Mouse (Mus musculus) midbrain, embryonic 15.5 days (tissue): ENCODE results near the gene Nadk. TPM values are rescaled to one million over a fixed set of nuclear protein-coding genes. Genes with fewer than 3 reads are reported as not detected.
A peak's percentile ranks its signal among the peaks of the same experiment; 100 is the strongest.

Source experiments
- ATAC-seq: fragments of 200-750 bp; cut with Nextera tagmentation; replicated peaks from 2 replicates; pipeline ENCODE4 v1.8.0; 2017; ENCODE audit warnings: moderate TSS enrichment
- H3K27ac ChIP-seq: fragments of 300-500 bp; sonication (generic); 2 replicates; pipeline ENCODE4 v1.5.1; 2015; ENCODE audit warnings: mild to moderate bottlenecking, inconsistent platforms
- H3K27me3 ChIP-seq: fragments of 300-500 bp; sonication (generic); replicated peaks from 2 replicates; pipeline ENCODE4 v1.6.1; 2015; ENCODE audit warnings: inconsistent platforms
- H3K36me3 ChIP-seq: fragments of 300-500 bp; sonication (generic); replicated peaks from 2 replicates; pipeline ENCODE4 v1.6.1; 2015; ENCODE audit warnings: inconsistent platforms
- H3K4me1 ChIP-seq: fragments of 300-500 bp; sonication (generic); 2 replicates; pipeline ENCODE4 v1.6.1; 2015; ENCODE audit warnings: inconsistent platforms
- H3K4me2 ChIP-seq: fragments of 300-500 bp; sonication (generic); 2 replicates; pipeline ENCODE4 v1.6.1; 2015; ENCODE audit warnings: inconsistent platforms, mild to moderate bottlenecking, moderate library complexity
- H3K4me3 ChIP-seq: fragments of 300-500 bp; sonication (generic); 2 replicates; pipeline ENCODE4 v1.5.1; 2015; ENCODE audit warnings: mild to moderate bottlenecking, inconsistent platforms
- H3K9ac ChIP-seq: fragments of 300-500 bp; sonication (generic); 2 replicates; pipeline ENCODE4 v1.6.1; 2015; ENCODE audit warnings: mild to moderate bottlenecking, inconsistent platforms
- H3K9me3 ChIP-seq: fragments of 300-500 bp; sonication (generic); 2 replicates; pipeline ENCODE4 v1.6.1; 2016; ENCODE audit warnings: inconsistent platforms
- WGBS: fragments of 180-500 bp; shearing (Covaris S2); methylation state at CpG from one replicate; pipeline ENCODE4 v1.1.7; 2015; ENCODE audit warnings: mixed read lengths; 5-methylcytosine and 5-hydroxymethylcytosine counted together
- polyA plus RNA-seq: library from polyadenylated mRNA; unstranded; fragments of >200 nt; fragmentation: Nextera tagmentation; extraction: Ambion mirVana; gene quantifications from 2 replicates; pipeline ENCODE4 v1.2.1, GENCODE M21; 2015

Nadk gene
- polyA plus RNA-seq: 82.9 and 88.7 TPM in 2 replicates

DNA sequence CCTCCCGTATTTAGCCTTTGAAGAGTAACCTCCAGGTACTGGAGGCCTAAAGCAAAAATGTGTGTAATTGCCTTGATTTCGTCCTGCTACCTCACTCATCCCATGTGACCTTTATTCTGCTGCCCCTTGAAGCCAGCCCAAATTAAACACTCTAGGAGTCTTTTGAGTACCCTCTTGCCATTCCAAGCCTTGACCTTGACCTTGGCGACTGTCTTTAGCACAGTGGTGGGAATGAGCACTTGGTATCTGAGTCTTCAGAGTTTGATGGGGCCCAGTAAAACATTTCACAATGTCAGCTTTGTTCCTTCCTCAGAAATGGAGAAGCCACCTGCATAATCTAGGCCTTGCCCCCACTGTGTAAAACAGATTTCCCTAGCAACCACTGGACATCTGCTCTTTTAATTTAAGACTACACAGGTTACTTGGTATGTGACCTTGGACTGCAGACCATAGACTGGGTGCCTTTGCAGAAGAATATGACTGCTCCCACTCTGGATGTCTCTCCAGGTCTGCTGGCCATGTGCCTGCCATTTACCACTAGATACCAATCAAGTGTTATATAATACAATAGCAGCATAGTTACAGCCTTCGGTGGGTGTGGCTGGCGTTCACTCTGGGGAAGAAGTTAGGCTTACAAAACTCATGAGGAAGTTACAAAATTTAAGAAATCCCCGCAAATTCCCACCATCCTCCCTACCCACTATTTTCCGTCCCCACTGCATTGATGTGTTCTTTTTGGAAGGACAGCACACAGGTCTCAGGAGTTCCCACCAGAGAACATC is at the start of gene Nadk:
Gene Nadk (plus strand): TSS at position 718 of the 782 bp plus-strand sequence.
- Histone ChIP-seq H3K27me3 (no peaks in the 10 kb centered on the region), H3K4me2 (peak within 1 kb of the TSS; percentile 83), H3K9ac (peak within 1 kb of the TSS; percentile 64; the same call in 1 of the 2 replicates), H3K4me3 (peak within 1 kb of the TSS; percentile 73), H3K27ac (peak within 1 kb of the TSS; percentile 89), H3K4me1 (peaks cover 29% of the 10 kb centered on the region), H3K36me3 (peaks cover 29% of the 10 kb centered on the region), H3K9me3 (no peaks in the 10 kb centered on the region)
- ATAC-seq: no peak
- WGBS: 77% methylated on average over 7 of the region's 7 CpGs

DNA sequence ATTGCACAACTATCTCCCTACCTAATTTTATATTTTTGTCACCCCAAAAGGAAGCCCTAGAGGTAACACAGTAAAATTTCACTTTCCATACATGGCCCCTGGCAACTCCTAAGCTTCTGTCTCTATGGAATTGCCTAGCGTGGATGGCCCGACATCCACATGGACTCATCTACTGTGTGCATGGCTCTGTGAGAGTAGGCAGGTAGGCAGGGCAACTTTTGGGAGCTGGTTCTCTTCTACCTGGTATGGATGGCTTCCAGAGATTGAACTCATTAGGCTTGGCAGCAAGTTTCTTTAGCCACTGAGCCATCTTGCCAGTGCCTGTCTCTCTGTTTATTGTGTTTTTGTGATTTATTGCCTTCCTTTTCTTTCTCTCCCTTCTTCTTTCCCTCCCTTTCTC is 47.4 kb upstream of the Nadk start:
- Histone ChIP-seq H3K27me3 (no peaks in the 10 kb centered on the region), H3K9me3 (no peaks in the 10 kb centered on the region), H3K27ac (no peak overlapping the region), H3K4me3 (no peak overlapping the region), H3K4me2 (no peak overlapping the region), H3K9ac (no peak overlapping the region), H3K36me3 (no peaks in the 10 kb centered on the region), H3K4me1 (peaks cover 17% of the 10 kb centered on the region)
- WGBS: 83% methylated on average over 2 of the region's 2 CpGs
- ATAC-seq: no peak

DNA sequence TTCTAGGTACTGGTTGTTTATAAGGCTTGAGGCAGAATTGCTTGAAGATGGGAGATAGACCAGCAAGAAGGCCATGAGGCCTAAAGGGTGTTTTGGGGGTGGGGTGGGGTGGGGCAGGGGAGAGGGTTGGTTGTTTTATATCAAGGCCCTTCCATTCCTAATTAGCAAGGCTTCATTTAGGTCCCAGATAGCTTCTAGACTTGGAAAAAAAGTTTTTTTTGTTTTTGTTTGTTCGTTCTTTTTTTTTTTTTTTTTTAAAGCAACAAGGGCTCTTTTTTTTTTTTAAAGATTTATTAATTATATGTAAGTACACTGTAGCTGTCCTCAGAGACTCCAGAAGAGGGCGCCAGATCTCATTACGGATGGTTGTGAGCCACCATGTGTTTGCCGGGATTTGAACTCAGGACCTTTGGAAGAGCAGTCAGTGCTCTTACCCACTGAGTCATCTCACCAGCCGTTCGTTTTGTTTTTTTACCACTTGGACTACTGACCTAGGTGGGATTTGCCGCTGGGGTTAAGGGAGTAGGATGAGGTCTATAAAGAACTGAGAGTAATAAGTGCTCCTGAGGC is 44.1 kb upstream of the Nadk start:
- Histone ChIP-seq H3K27me3 (no peaks in the 10 kb centered on the region), H3K4me1 (peaks cover 4% of the 10 kb centered on the region; the same call in 1 of the 2 replicates), H3K36me3 (no peaks in the 10 kb centered on the region; the same call in 1 of the 2 replicates), H3K27ac (no peak overlapping the region), H3K4me3 (no peak overlapping the region), H3K9ac (no peak overlapping the region), H3K4me2 (no peak overlapping the region), H3K9me3 (no peaks in the 10 kb centered on the region)
- ATAC-seq: no peak
- WGBS: 87% methylated on average over 7 of the region's 7 CpGs

DNA sequence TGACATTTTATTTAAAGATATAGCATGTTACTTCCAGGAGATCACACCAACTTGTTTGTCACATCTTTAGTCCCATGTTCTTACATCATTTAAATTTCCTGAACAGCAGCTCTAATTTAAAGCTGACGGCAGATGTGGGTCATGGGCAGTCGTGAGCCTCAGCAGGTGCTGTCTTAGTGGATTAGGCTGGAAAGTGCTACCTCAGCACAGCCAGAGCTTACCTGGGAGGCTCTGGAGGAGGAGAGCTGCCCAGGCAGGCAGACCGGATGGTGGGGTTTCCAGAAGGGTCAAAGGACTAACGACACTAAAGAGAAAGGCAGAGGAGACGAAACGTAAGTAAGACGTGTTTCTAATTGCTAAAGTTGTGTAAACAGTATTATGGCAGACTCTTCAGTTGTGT is 39.9 kb upstream of the Nadk start:
- Histone ChIP-seq H3K4me3 (no peak overlapping the region), H3K27ac (no peak overlapping the region), H3K4me1 (no peaks in the 10 kb centered on the region), H3K27me3 (no peaks in the 10 kb centered on the region), H3K36me3 (no peaks in the 10 kb centered on the region; the same call in 1 of the 2 replicates), H3K4me2 (no peak overlapping the region), H3K9ac (no peak overlapping the region), H3K9me3 (no peaks in the 10 kb centered on the region)
- WGBS: 76% methylated on average over 7 of the region's 7 CpGs
- no peak for ATAC-seq

DNA sequence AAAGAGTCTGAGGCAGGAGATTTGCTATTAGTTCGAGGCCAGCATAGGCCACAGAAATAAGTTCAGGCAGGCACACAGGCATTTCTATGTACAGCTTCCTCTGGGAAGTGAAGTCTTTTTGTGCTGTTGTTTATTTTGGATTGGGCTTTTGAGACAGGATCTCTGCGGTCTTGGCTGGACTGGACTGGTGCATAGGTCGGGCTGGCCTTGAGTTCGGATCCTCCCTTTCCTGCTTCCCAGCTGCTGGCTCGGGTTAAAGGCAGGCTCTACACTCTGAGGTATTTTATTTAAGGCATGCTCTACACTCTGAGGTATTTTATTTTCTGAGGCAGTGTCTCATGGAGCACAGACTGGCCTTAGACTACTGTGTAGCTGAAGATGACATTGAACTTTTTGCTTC is 36.4 kb upstream of the Nadk start:
- no peak overlapping the region for H3K4me2 ChIP-seq
- H3K27ac ChIP-seq: no peak overlapping the region
- no peaks in the 10 kb centered on the region for H3K4me1 ChIP-seq
- 89% methylated on average over 5 of the region's 5 CpGs for WGBS
- H3K4me3 ChIP-seq: no peak overlapping the region
- ATAC-seq: no peak
- H3K36me3 ChIP-seq: peaks cover 13% of the 10 kb centered on the region; the same call in 1 of the 2 replicates
- no peaks in the 10 kb centered on the region for H3K9me3 ChIP-seq
- no peak overlapping the region for H3K9ac ChIP-seq
- no peaks in the 10 kb centered on the region for H3K27me3 ChIP-seq

DNA sequence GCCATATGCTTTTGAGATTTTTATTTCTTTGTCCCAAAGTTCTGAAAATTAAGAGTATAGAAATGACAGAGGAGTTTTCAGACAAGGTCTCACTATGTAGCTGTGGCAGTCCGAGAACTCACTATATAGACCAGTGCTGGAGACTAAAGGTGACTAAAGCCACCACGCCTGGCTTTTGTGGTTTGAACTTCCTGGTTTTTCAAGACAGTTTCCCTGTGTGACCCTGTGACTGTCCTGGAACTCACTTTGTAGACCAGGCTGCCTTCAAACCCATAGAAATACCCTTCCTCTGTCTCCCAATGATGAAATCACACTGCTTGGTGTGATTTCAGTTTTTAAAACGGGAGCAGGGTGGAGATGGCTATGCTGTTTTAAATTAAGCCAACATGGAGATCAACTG is 32.9 kb upstream of the Nadk start:
- Histone ChIP-seq H3K36me3 (peaks cover 24% of the 10 kb centered on the region), H3K27me3 (no peaks in the 10 kb centered on the region), H3K9ac (no peak overlapping the region), H3K27ac (no peak overlapping the region), H3K9me3 (no peaks in the 10 kb centered on the region), H3K4me2 (no peak overlapping the region), H3K4me1 (no peaks in the 10 kb centered on the region), H3K4me3 (no peak overlapping the region)
- ATAC-seq: no peak
- WGBS: 89% methylated on average over 3 of the region's 3 CpGs

DNA sequence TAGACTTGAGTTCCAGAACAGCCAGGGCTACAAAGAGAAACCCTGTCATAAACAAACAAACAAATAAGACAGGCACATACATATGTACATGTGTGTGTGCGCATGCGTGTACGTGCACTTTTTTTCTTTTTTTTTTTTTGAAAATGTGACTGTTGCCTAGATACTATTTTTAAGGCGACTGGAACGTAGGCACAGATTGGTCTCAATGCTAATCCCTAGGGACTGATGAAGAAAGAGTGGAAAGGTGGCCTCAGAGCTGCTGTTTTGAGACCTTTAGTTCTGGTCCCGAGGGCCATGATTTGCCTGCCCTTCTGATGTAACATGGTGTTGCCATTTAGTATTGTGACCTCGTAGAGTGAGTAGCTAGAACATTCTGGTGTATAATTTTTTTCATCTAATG is 12.2 kb upstream of the Nadk start:
- Histone ChIP-seq H3K9me3 (no peaks in the 10 kb centered on the region), H3K4me3 (no peak overlapping the region), H3K4me1 (no peaks in the 10 kb centered on the region), H3K36me3 (peaks cover 42% of the 10 kb centered on the region), H3K4me2 (no peak overlapping the region), H3K9ac (no peak overlapping the region), H3K27ac (no peak overlapping the region), H3K27me3 (no peaks in the 10 kb centered on the region)
- no peak for ATAC-seq
- 88% methylated on average over 7 of the region's 7 CpGs for WGBS

DNA sequence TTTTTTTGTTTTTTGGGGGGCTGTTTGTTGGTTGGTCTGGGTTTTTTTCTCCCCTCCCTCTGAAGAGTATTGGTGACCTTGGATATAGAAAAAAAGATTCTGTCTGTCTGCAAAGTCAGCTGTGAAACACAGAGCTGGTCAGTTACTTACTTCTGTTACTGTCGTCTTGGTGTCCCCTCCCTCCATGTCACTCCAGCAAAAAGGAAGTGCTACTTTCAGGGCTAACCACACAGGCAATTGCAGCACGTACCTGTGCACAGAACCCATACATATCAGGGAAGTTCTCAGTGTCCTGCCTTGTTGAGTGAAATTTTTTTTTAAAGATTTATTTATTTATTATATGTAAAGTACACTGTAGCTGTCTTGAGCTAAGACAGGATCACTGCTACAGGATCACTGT is 11.7 kb upstream of the Nadk start:
- no peaks in the 10 kb centered on the region for H3K9me3 ChIP-seq
- no peak overlapping the region for H3K4me2 ChIP-seq
- H3K36me3 ChIP-seq: peaks cover 47% of the 10 kb centered on the region
- ATAC-seq: no peak
- H3K9ac ChIP-seq: no peak overlapping the region
- 94% methylated on average over 2 of the region's 2 CpGs for WGBS
- no peaks in the 10 kb centered on the region for H3K4me1 ChIP-seq
- no peak overlapping the region for H3K27ac ChIP-seq
- no peaks in the 10 kb centered on the region for H3K27me3 ChIP-seq
- no peak overlapping the region for H3K4me3 ChIP-seq

DNA sequence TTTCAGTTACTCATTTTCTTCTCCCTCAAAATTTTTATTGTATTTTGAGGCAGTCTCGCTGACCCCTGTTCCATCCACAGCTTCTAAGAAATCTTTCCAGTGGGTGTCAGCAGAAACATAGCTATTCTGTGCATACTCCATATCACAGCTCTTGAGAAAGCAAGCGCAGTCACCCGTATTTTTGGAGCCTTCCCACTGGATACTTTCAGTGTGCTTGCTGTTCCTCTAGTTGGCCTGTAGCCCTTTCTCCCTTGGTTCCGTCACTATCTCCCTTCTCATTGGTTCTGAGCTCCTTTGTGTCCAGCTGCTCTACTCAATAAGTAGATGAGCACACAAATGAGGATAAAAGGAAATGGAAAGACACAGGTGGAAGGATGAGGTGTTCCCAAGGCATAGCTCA is 11.1 kb upstream of the Nadk start:
- peaks cover 48% of the 10 kb centered on the region for H3K36me3 ChIP-seq

DNA sequence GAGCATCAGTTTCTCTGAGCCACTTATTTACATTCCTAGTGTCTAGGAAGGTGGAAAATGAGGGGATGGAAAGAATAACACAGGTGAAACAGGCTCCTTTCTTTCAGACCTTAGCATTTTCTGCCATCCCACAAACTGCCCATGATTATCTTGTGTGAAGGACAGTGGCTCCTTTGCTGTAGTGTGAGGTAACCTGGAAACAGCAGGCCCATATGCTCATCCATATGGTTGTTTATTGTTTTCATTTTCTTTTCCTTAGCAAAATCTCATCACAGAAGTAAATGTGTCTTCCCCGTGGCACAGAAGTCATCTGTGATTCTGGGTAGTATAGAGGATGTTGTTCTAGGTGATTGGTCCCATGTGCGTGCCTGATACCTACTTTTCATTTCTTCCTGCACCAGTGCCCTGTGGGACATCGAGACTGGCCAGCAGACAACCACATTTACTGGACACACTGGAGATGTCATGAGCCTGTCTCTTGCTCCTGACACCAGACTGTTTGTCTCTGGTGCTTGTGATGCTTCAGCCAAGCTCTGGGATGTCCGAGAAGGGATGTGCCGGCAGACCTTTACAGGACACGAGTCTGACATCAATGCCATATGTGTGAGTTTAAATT is 9.2 kb upstream of the Nadk start:
- Histone ChIP-seq H3K36me3 (peaks cover 62% of the 10 kb centered on the region), H3K4me1 (no peaks in the 10 kb centered on the region), H3K27me3 (no peaks in the 10 kb centered on the region), H3K27ac (no peak overlapping the region), H3K4me2 (no peak overlapping the region), H3K4me3 (no peak overlapping the region), H3K9ac (no peak overlapping the region), H3K9me3 (no peaks in the 10 kb centered on the region)
- 93% methylated on average over 6 of the region's 6 CpGs for WGBS
- ATAC-seq: no peak

More for the DNA sequence above, 11.1 kb upstream of the Nadk start:
- H3K9ac ChIP-seq: no peak overlapping the region
- no peaks in the 10 kb centered on the region for H3K9me3 ChIP-seq
- H3K4me3 ChIP-seq: no peak overlapping the region
- no peaks in the 10 kb centered on the region for H3K4me1 ChIP-seq
- no peaks in the 10 kb centered on the region for H3K27me3 ChIP-seq
- no peak for ATAC-seq
- no peak overlapping the region for H3K27ac ChIP-seq
- 92% methylated on average over 4 of the region's 4 CpGs for WGBS
- H3K4me2 ChIP-seq: no peak overlapping the region

DNA sequence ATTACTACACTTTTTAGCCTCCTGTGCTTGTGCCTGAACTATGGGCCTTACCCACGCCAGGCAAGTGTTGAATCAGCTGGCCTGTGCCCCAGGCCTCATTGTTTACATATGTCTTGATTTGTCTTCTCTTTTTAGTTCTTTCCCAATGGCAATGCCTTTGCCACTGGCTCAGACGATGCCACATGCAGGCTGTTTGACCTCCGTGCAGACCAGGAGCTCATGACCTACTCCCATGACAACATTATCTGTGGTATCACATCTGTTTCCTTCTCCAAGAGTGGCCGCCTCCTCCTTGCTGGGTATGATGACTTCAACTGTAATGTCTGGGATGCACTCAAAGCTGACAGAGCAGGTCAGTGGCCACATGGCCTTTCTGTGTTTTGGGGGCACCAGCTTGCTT is 7.3 kb upstream of the Nadk start:
- no peak overlapping the region for H3K4me3 ChIP-seq
- H3K36me3 ChIP-seq: peaks cover 69% of the 10 kb centered on the region
- ATAC-seq: no peak

DNA sequence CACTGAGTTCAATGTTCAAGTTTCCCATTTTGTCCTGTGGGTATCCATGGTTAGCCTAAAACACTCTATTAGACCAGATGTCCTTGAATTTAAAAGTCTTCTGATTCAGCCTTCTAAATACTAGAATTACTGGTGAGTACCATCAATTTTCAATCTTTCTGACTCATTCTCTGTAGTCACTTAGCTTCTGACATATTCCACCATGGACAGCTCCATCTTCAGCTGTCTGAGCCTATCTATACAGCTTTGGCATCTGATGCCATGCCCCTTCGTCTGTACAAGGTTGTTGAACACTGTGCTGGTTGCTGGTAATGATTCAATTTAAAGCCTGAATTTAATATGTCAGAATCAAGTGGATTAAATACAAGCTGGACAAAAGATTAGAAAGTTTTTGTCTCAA is 6.7 kb upstream of the Nadk start:
- Histone ChIP-seq H3K4me2 (no peak overlapping the region), H3K9me3 (no peaks in the 10 kb centered on the region), H3K4me3 (no peak overlapping the region), H3K9ac (no peak overlapping the region), H3K36me3 (peaks cover 75% of the 10 kb centered on the region), H3K27me3 (no peaks in the 10 kb centered on the region), H3K4me1 (no peaks in the 10 kb centered on the region), H3K27ac (no peak overlapping the region)
- ATAC-seq: no peak
- WGBS: 72% methylated on average over 1 of the region's 1 CpGs

More for the DNA sequence above, 7.3 kb upstream of the Nadk start:
- Histone ChIP-seq H3K9ac (no peak overlapping the region), H3K27ac (no peak overlapping the region), H3K27me3 (no peaks in the 10 kb centered on the region), H3K9me3 (no peaks in the 10 kb centered on the region), H3K4me2 (no peak overlapping the region), H3K4me1 (no peaks in the 10 kb centered on the region)
- WGBS: 86% methylated on average over 4 of the region's 4 CpGs
